Mouse (Mus musculus) cerebellum, adult 8-10 months (tissue): ENCODE measurements around the gene Mucl3.

Experiments used
- DNase-seq: peaks from one replicate; pipeline ENCODE4 v3.0.0; 2022

The Mucl3 gene

DNA sequence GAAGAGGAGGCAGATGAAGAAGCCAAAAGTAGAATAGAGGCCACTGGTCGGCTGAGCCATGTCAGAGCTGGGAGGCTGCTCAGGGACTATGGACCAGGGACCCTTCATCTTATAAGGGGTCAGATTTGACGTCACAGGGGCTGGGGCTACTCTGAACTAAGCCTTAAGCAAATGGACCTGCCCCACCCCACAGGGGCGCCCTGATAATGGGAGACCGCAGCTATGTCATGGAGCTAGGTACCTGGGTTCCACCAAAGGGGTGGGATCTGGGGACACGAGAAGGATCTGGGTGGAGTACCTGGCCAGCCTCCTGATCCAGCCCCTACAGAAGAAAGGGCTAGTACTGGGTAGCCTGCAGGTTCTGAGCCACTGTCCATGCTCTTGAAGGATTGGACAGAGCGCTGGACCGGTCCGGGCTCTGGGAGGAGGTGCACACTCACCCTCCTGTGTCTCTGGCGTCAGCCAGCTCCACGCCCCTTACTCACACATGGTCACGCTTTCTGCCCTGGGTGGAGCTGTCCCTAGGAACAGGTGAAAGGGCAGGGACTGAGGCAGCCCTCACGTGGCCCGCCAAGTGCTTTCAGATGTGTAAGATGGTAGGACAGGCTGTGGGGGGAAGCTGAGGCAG lies at the start of gene Mucl3:
TSS of gene Mucl3 (minus strand) at position 87 of the 628 bp plus-strand sequence.
- DNase-seq = no peak

DNA sequence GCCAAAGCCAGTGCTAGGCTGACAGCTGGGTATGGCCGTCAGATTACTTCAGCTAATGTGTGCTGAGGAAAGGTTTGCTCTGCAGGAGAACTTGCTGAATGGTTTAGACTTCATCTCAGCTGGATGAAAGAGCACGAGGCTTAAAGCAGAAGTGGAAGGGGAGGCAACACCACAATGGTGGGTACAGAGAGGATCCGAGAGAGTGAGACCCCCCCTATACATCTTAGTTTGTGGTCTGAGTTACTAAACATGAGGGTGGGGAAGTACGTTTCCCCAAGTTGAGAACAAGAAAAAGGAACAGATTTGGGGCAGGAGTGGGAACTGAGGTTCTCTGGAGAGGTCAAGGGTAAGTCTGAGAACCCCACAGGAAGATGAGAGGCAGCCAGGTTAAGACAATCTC lies 48.9 kb upstream of the Mucl3 start:
- DNase-seq = no peak

DNA sequence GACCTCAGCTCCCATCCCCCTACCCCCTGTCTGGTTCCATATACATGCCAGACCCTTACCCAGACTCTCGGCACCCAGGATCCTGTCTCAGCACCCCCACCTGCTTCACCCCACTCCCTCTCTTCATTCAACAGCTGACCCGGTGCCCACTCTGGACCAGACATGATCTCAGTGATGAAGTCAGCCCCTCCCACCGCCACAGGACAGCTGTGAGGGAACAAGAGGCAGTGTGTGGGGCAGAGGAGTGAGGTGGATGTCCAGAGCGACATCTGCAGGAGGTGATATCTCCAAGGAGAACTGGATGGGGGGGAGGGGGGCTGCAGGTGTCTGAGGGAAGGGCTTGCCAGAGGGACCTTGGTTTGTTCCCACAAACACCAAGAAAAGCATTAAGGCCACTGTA lies 48.3 kb upstream of the Mucl3 start:
- DNase-seq = no peak

DNA sequence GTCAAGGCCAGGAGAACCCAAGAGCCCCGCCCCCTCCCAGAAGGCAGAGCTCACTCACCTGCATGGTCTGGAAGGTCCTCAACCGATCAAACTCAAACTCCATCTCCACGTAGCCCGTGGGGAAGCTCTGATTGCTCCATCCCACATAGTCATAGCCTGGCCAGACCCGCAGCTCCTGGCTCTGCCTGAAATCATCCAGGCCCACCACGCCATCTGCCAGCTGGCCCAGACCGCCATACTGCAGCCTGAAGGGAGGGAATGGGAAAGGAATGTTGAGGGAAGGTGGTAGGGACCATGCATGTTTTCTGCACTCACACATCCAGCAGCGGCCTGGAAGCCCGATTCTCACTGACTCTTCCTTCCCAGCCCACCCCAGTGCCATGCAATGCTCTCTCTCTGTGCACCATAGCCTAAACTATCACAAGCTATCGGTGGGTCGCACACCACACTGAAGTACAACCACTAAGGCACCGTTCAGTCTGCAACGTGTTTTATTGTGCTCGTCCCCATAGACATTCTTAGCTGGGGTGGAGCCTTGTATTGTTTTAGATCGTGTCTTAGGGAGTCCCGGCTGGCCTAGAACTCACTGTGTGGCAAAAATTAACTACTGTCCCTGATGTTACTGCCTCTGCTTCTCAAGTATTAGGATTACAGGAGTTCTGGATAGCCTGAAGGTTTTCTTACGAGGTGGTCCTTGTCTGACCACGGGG lies 46.6 kb upstream of the Mucl3 start:
- no peak for DNase-seq

DNA sequence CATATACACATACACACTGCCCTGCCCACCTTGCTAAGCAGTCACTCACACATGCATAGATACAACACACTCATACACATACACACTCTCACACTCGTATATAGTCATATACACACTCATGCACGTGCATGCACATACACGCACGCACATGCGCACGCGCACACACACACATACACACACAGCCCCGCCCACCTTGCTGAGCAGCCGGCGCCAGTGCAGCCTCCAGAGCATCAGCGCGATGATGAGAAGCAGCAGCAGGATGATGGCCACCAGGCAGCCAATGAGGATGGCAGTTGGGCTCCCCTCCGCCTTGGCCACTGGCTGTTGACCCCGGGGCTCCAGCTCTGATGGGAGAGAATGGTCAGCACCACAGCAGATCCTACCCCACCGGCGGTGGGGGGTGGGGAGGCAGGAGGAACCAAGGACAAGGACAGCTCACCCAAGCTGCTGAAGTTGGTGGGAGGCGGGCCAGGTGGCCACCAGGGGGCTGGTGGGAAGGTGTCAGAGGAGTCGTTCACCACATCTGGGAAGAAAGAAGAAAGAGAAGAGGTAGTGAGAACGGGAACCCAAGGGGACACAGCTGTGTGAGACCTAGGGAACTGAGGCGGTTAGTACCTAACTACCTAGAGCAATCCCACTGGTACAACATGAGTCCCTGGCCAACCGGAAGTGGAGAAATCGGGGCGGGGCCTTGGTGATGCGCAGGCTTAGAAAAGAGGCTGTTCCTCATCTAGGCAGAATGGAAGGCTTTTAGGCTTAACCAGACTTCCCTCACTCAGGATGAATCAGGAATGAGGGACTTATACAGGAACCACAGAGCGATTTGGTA lies 45.1 kb upstream of the Mucl3 start:
- no peak for DNase-seq

DNA sequence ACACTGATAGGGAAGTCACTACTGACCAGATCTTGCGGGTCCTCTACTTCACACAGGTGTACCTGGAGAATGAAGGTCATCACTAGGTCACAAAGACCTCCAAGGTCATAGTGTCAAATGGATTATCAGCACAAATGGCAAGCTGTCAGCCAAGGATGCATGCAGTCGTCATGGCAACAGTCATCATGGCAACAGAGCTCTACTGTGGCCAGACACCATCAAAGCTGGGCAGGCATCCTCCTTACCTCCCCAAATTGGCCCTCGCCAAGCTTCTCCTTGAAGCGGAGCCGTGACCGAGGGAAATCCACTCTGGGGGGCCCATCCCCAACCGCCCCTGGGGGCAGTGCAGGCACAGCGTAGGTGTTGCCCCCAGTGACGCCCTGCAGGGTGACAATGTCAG lies 41.6 kb upstream of the Mucl3 start:
- no peak for DNase-seq

DNA sequence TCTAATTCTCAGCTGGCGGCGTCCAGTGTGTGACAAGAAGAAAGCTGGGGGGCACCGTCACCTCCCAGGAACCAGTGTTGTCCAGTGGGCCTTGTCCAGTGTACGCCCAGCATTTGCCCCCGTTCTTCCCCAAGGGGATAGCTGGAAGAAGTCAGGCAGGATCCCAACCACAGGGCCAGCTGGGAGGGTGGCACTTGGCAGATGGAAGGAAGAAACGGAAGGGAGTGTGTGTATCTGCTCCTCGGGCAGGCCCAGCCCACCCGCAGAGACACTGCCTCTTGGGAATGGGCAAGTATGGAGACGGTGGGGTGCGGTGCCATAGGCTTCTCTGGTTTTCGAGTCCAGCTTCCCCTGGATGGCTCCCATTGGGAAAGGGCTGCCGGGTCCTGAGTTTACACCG lies 38.5 kb upstream of the Mucl3 start:
- DNase-seq = no peak

DNA sequence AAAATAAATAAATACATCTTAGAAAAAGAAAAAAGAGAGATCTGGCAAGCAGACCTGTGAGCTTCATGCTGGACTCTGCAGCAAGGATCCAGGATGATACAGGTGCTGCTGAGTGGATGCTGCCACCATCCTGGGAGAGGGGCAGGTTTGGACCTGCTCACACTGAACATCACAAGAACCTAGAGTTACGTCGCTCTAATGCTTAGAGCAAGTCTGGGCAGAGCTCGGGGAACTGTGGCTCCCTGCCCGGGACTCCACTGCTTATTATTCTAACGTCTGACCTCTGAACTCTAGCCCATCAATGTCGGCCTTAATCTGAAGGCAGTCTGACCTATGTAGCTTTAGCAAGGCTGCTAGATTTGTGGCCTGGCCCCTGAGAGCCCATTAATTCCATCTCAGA lies 37.1 kb upstream of the Mucl3 start:
- no peak for DNase-seq

DNA sequence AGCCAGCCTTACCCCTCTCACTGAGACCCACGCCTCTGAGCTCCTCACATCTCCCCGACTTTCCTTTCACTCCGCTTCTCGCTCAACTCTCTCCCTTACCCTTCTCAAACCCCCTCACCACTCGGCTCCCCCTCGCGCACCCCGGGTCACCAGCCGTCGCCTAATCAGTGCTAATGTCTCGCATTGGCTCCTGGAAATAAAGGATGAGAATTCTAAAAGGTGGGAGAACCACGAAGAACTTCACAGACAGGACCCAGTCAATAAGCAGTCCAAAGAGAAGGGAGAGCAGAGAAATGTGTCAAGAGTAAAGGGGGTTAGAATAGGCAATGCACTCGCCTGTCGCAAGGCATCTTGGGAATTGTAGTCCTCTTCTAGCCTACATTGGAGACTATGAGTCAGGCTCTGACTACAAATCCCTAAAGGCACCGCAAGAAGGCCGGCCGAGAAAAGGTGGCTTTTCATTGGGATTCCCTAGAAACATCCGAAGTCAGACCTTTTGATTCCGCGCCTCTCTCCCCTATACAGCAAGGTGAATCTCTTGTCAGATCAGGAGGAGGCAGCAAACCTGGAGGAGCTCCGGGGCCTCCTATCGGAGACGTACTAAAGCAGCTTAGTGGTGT lies 30.0 kb upstream of the Mucl3 start, which contains the start of gene Gtf2h4:
TSS of gene Gtf2h4 (minus strand) at position 324 of the 620 bp plus-strand sequence.
- DNase-seq = peak; percentile 89

DNA sequence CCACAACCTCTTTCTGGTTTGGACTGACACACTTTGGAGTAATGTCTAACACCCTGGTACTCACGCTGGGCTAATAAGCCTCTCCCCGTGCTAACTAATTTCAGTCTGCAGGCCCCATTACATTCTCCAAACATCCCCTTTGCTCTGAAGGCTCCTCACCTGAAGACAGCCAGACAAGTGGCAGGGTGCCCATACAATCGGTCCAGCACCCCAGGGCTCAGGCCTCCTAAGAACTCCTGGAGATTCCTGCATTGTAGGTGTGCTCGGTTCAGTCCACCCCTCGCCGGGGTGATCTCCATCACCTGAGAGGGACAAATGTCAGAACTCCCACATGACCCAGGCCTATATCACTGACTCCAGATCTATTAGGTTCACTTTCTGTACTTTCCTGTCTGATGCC lies 29.0 kb upstream of the Mucl3 start:
- no peak for DNase-seq

DNA sequence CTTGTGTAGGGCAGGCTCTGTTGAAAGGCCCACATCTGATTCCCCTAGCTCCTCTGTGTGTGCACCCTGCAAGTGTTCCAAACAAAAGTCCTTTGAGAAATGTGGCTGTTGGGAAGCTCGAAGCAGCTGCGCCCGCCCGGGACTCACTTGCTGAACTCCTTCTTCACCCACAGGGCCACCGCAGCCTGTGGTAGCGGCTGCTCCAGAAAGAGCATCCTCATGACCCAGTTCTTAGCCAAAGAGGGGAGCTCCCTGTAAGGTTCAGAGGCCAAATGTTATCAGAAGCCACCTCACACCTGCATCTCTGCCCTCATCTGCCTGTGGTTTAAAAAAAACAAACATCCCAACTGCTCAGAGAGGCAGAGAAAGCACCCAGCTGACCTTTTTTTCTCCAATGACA lies 28.4 kb upstream of the Mucl3 start:
- no peak for DNase-seq

DNA sequence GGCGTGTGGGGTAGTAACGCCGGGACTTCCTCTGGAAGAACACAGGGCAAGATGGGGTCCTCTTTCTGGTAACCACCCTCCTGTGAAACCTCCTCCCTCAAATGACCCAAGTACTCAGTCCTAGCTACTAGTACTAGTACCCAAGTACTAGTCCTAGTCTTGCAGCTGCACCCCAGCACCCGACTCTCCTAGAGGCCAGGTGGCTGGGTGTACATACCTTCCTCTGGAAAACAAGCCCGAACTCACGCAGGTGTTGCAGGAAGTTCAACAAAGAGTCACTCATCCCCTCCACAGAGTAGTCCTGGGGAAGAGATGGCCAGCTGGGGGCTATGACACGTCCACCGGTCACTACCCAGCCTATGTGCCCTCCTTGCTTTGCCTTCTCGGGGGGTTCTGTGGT lies 26.2 kb upstream of the Mucl3 start:
- DNase-seq = no peak

DNA sequence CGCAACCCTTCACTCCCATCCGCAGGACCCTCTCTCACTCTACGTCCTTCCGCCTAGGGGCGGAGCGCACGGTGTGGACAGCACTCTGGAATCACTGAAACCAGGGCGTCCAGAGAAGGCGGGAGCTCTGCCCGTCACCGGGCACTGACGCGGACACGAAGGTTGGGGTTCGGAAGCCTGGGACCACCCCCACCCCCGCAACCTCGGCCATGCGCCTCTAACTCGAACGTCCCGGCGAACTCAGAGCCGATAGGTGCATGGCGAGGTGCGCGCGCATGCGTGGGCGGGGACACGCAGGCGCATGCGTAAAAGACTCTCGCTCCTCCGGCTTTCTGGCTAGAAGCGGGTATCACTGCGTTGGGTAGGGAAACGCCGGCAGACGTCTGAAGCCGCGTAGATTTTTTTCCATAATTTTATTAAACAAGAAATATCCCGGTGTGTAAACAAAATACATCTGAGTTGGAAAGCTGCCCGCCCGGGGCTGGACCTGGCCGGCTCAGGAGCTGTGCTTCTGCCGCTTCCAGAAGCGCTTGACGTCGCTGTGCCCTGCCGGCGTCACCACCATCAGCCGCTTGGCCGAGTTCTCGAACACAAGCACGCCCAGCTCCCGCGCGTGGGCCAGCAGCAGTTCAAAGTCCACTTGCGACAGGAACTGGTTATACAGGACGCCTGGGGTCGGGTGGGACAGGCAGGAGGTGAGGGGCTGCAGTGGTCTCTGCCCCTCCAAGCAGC lies 24.0 kb upstream of the Mucl3 start, which contains the start of gene Vars2:
TSS of gene Vars2 (minus strand) at position 259 of the 732 bp plus-strand sequence.
- peak; percentile 98 for DNase-seq

DNA sequence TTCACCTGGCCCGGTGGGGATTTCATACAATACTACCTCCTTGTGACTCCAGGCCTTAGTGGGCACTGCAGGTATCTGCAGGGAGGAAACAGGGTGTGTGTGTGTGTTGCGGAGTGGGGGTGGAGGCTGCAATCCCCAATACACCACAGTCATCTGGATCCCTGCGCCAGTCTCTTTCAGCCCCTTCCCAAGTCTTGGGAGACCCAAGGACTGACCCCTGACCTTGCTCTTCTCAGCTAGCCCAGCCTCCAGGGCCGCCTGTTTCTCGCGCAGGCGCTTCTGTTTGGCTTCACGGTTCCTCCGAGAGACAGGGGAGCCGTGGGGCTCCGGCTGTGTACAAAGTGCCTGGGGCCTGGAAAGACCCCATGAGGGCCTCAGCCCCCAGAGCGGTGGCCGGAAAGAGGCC lies 23.4 kb upstream of the Mucl3 start:
- DNase-seq = no peak

DNA sequence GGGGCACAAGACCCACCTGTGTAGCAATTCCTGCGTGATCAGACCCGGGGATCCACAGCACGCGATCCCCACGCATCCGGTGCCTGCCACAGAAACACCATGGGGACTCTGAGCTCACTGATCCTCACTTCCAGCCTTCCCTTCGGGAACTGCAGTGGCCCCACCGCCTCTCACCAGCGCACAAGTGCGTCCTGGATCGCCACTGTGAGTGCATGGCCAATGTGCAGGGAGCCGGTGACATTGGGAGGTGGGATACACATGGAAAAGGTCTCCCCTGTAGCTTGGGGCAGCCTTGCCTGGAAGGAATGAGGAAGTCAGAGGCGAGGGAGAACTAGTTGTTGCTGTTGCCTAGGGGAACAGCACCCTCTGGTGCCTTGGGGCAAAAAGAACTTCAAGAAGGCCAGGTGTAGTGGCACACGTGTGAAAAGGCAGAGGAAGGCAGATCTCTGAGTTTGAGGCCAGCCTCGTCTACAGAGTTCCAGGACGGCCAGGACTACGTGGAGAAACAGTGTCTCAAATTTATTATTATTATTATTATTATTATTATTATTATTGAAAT lies 22.5 kb upstream of the Mucl3 start:
- no peak for DNase-seq

DNA sequence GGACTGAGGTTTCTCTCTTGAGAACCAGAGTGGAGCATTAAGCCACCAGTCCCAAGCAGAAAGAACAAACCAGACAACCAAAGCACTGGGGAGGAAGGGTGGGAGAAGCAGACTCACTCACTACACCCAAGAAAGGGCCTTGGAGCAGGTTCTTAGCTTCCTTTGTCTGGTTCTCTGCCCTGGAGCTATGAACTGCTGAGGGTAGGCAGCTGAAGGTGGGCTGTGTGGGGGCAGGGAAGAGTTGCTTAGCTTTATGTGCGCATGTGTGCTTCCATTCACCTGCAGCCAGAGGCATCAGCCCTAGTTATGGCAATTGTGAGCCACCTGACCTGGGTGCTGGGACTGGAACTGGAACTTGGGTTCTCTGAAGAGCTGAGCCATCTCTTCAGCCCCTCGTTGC lies 9.6 kb upstream of the Mucl3 start:
- no peak for DNase-seq

DNA sequence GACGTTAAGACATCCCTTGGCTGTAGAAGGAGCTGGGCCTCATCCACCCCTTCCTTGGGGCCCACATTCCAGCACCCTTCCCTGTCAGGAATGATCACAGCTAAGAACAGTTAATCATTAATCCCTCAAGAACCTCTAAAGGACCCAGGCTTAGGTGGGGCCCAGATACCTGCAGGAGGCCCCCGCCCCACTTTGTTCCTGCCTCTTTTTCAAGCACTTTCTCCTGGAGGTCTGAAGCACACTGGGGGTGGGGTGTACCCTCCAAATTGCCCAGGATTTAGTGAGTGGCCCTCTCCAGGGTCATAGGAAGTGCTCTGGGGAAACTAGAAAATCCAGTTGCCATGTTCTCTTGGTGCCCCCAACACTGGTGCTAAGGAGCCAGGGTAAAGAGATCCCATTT lies 5.9 kb upstream of the Mucl3 start:
- DNase-seq = no peak

DNA sequence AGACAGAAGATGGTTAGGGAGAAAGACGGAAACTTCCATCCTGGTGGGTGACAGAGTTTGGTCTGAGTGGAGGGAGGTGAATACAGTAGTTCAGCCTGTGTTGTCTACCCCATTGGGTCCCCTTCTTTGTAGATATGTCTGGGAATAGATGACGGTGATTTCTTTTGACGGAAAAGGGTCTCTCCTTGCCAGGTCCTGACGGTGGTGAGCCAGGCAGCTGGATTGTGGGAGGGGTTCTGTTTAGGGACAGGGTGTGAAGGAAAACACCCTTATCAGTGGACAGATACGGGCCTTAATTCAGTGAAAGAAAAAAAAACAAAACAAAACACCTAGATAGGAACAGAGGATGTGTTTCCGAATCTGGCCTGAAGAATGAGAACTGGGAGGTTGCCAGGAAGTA lies 4.1 kb downstream of the Mucl3 start:
- DNase-seq = no peak

DNA sequence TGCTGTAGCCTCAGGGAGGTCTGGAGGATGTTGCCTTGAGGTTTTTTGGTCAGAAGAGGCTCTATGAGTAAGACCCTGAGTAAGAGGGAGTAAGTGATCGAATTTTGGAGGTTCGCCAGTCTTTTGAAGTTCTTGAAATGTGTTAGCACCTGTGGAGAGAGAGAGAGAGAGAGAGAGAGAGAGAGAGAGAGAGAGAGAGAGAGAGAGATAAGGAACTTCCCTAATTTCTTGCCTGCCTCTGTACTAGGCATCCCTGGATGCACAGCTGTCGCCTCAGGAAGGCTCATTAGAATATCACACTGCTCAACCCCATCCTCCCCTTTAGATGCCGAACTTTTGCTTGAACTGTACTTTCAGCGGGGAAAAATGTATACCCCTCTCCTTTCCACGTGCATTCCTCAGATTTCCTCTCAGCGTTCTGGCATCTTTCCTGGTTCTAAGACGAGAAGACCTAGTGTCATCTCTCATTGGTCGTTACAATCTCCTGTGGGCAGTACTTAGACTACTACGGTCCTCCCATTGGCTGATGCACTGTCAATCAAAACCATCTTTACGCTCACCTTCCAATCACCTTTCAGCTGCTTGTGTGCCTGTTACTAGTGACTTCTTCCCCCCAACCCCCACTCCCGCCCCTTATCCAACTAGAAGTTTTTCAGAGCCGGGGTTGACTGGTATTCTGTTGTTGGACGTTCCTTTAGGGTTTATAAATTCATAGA lies 4.9 kb downstream of the Mucl3 start:
- DNase-seq = peak; percentile 27

DNA sequence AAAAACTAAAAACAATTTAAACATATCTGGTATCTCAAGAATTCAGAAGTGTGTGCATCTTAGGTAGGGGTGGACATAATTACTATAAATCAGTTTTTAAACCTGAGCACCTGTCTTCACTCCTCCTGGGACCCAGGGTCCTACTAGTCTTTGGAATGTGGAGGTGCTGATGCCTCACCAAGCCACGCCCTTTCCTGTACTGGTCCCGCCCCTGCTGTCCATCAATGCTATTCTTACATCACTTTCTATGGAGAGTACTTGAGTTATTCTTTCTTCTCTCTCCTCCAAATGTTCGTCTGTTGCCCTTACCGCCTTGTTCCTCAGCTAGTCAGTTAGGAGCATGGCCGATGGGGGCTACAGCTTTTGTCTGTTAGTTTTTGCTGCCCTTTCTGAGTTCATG lies 7.1 kb downstream of the Mucl3 start:
- DNase-seq = peak; percentile 25

DNA sequence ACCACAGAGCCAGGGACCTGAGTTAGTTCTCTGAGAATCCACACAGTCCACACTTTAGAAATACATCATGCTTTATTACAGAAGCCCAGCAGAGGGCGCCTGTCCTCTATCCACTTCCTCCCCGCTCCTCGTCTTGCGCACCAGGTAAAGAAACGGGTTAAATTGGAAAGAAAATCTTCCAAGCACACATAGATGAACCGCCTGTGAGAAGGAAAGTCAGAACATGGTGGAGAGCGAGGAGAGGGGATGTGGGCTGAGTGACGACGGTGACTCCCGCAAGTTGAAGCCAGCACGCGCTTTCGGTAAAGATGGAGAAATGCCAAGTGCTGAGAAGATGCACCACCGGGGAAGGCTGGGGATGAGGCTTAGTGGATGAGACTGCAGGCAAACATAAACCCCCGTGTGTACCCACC lies 7.8 kb downstream of the Mucl3 start:
- DNase-seq = peak; percentile 80

DNA sequence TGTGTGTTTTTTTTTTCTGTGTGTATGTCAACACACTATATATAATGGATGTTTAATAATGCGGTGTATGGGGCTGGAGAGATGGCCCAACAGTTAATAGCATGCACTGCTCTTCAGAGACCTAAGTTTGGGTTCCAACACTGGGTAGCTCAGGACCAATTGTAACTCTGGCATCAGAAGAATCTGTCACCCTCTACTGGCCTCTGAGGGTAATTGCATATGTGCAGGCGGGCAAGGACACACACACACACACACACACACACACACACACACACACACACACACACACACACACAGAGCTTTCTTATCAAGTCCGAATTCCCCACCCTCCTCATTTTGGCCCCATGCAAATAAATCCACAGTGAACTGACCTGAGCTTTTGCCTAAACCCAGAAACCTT lies 8.3 kb downstream of the Mucl3 start:
- no peak for DNase-seq
